Mouse (Mus musculus) lung, embryonic 15.5 days (tissue): ENCODE measurements around the gene Filip1. TPM values are rescaled to one million over a fixed set of nuclear protein-coding genes. Genes with fewer than 3 reads are reported as not detected.
A peak's percentile ranks its signal among the peaks of the same experiment; 100 is the strongest.
"Not testable (repeated sequence)": the region's sequence is repeated elsewhere in the genome, so short reads cannot be mapped to it uniquely, and the experiment has no call there.

Source experiments
- ATAC-seq: fragments of 200-750 bp; cut with Nextera tagmentation; 2 replicates; pipeline ENCODE4 v1.8.0; 2017; ENCODE audit warnings: moderate number of reproducible peaks, borderline replicate concordance; ENCODE audit not compliant: low FRiP score, low TSS enrichment; ENCODE audit errors: extremely low read depth
- H3K27ac ChIP-seq: fragments of 300-500 bp; sonication (generic); 2 replicates; pipeline ENCODE4 v1.5.1; 2015; ENCODE audit warnings: moderate library complexity, mild to moderate bottlenecking, inconsistent platforms
- H3K27me3 ChIP-seq: fragments of 300-500 bp; sonication (generic); 2 replicates; pipeline ENCODE4 v1.6.1; 2015; ENCODE audit warnings: inconsistent platforms
- H3K36me3 ChIP-seq: fragments of 300-500 bp; sonication (generic); 2 replicates; pipeline ENCODE4 v1.6.1; 2015; ENCODE audit warnings: inconsistent platforms
- H3K4me1 ChIP-seq: fragments of 300-500 bp; sonication (generic); 2 replicates; pipeline ENCODE4 v1.6.1; 2015; ENCODE audit warnings: inconsistent platforms
- H3K4me2 ChIP-seq: fragments of 300-500 bp; sonication (generic); 2 replicates; pipeline ENCODE4 v1.6.1; 2015; ENCODE audit warnings: inconsistent platforms, mild to moderate bottlenecking, moderate library complexity
- H3K4me3 ChIP-seq: fragments of 300-500 bp; sonication (generic); 2 replicates; pipeline ENCODE4 v1.5.1; 2015; ENCODE audit warnings: mild to moderate bottlenecking, inconsistent platforms
- H3K9ac ChIP-seq: fragments of 300-500 bp; sonication (generic); 2 replicates; pipeline ENCODE4 v1.6.1; 2015; ENCODE audit warnings: inconsistent platforms
- H3K9me3 ChIP-seq: fragments of 300-500 bp; sonication (generic); 2 replicates; pipeline ENCODE4 v1.6.1; 2016; ENCODE audit warnings: inconsistent platforms
- WGBS: fragments of 180-500 bp; shearing (Covaris S2); methylation state at CpG from one replicate; pipeline ENCODE4 v1.1.7; 2015; 5-methylcytosine and 5-hydroxymethylcytosine counted together
- polyA plus RNA-seq: library from polyadenylated mRNA; unstranded; fragments of >200 nt; fragmentation: Nextera tagmentation; extraction: Ambion mirVana; gene quantifications from 2 replicates; pipeline ENCODE4 v1.2.1, GENCODE M21; 2015

The Filip1 gene
- 13.3 and 14.5 TPM in 2 replicates for polyA plus RNA-seq

DNA sequence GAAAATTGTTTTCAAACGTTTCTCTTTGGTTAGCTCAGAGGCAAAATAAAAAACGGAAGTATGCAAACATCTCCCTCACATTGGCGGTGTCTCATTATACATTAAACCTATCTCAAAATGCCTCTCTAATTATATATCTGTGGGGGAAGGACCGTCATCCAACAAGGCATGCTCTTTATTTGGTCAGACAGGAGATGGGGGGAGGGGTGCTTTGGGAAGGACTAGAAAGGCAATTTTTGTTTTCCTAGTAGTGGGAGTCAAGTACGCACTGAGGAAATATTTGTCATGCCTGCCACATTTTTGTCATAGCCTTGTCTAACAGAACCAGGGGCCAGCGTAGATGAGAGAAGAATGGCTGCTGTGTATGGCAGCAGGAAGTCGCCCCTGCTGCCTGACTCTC, at the start of gene Filip1:
Gene Filip1, minus strand, starts transcription at position 101 of the 400 bp plus-strand sequence.
- WGBS = 36% methylated on average over 7 of the region's 7 CpGs
- Histone ChIP-seq H3K4me2 (no peak within 1 kb of the TSS), H3K4me1 (0 out of 2 replicates have a peak, but pooled peaks cover 3% of the 10 kb centered on the region), H3K36me3 (no peaks in the 10 kb centered on the region), H3K27ac (no peak within 1 kb of the TSS), H3K27me3 (no peaks in the 10 kb centered on the region), H3K9me3 (no peaks in the 10 kb centered on the region), H3K9ac (no peak within 1 kb of the TSS), H3K4me3 (no peak within 1 kb of the TSS)
- no peak for ATAC-seq

DNA sequence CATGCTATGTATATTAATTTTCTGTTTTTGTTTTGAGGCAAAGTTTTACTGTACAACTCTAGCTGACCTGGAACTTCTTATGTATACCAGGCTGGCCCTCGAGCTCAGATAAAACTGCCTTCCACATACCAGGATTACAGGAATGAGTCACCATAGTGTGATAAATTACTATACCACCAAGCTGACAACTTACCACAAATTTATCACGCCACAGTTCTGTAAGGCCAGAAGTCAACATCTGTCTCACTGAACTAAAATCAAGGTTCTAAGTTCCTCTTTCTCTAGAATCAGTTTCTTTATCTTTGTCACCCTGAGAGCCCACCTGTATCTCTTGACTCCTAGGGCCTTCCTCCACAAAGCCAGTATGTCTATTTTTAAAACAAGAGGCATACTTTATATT, 45.0 kb upstream of the Filip1 start:
- H3K4me3 ChIP-seq = no peak overlapping the region
- H3K36me3 ChIP-seq = no peaks in the 10 kb centered on the region
- H3K27me3 ChIP-seq = no peaks in the 10 kb centered on the region
- 42% methylated on average over 2 of the region's 2 CpGs for WGBS
- no peak overlapping the region for H3K4me2 ChIP-seq
- no peak for ATAC-seq
- no peak overlapping the region for H3K9ac ChIP-seq
- no peak overlapping the region for H3K27ac ChIP-seq
- H3K4me1 ChIP-seq = no peaks in the 10 kb centered on the region
- no peaks in the 10 kb centered on the region for H3K9me3 ChIP-seq

- H3K9ac ChIP-seq = no peak overlapping the region
- no peak for ATAC-seq
- 77% methylated on average over 5 of the region's 5 CpGs for WGBS
Observed at GRCm38 (mm10) chr9:80052951-80053350, 40.3 kb upstream of the Filip1 start.

GRCm38 (mm10) chr9:80049271-80049670, 36.6 kb upstream of the Filip1 start:
- not testable (repeated sequence) for H3K4me1 ChIP-seq, H3K27ac ChIP-seq, ATAC-seq, H3K4me3 ChIP-seq, H3K9me3 ChIP-seq, H3K9ac ChIP-seq, H3K4me2 ChIP-seq, H3K36me3 ChIP-seq, H3K27me3 ChIP-seq
- WGBS = 46% methylated on average over 5 of the region's 5 CpGs

More at GRCm38 (mm10) chr9:80052951-80053350, 40.3 kb upstream of the Filip1 start:
- Histone ChIP-seq H3K4me2 (no peak overlapping the region), H3K27ac (no peak overlapping the region), H3K4me1 (no peaks in the 10 kb centered on the region), H3K9me3 (no peaks in the 10 kb centered on the region), H3K27me3 (no peaks in the 10 kb centered on the region), H3K4me3 (no peak overlapping the region), H3K36me3 (no peaks in the 10 kb centered on the region)

DNA sequence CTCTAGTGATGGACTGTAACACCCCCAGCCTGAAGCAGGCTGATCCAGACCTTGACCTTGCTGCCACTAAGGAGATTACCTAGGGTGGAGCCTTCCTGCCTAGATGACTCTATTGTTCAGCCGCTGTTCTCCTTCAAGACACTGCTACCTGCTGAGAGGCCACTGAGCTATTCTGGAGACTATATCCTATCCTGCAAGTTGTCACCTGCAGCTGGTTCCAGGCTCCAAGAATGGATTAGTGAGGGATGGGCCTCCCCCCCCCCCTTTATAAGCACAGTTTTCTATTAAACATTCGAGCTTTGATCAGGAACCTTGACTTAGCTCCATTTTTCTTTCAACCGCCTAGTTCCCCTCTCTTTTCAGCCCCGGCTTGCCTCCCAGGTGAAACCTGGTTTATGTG, 31.6 kb upstream of the Filip1 start:
- not testable (repeated sequence) for H3K36me3 ChIP-seq, H3K9ac ChIP-seq, H3K27me3 ChIP-seq, H3K4me2 ChIP-seq, H3K27ac ChIP-seq, H3K9me3 ChIP-seq, H3K4me1 ChIP-seq, ATAC-seq, H3K4me3 ChIP-seq
- 81% methylated on average over 4 of the region's 4 CpGs for WGBS

DNA sequence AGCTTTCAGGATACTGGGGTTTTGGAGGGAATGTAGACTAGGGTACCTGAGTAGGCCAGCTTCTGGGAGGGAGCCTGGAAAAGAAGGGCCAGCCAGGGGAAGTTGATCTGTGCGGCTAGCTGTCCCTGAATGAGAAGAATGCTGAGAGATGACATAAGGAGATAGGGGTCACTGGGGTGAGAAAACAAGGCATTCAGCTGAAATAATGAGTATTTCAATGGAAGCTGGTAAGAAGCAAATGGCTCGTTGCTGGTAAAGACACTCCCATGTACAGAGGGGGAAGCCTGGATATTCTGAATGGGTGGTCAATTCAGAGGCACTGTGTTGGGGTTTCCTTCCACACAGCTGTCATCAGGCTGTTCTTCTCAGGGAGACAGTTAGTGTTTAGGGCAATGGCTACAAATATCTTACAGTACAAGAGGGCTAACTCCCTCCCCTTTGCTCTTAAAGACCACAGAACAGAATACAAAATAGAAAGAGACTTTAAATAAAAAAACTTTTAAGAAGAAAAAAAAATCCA, 26.7 kb upstream of the Filip1 start:
- Histone ChIP-seq H3K27ac (0 out of 2 replicates have a peak overlapping the region, but pooled peaks have one; percentile 25), H3K36me3 (no peaks in the 10 kb centered on the region), H3K9ac (no peak overlapping the region), H3K9me3 (no peaks in the 10 kb centered on the region), H3K4me3 (no peak overlapping the region), H3K4me2 (no peak overlapping the region), H3K27me3 (no peaks in the 10 kb centered on the region), H3K4me1 (peaks cover 13% of the 10 kb centered on the region)
- WGBS = 14% methylated on average over 2 of the region's 2 CpGs
- ATAC-seq = peak; percentile 69; the same call in 1 of the 2 replicates

GRCm38 (mm10) chr9:80037997-80038383, 25.3 kb upstream of the Filip1 start:
- Histone ChIP-seq H3K9me3 (no peaks in the 10 kb centered on the region), H3K9ac (no peak overlapping the region), H3K4me3 (no peak overlapping the region), H3K27me3 (no peaks in the 10 kb centered on the region), H3K4me2 (no peak overlapping the region), H3K4me1 (peaks cover 13% of the 10 kb centered on the region), H3K27ac (peak overlapping the region; percentile 60), H3K36me3 (no peaks in the 10 kb centered on the region)
- 0 out of 2 replicates have a peak, but pooled peaks have one; percentile 47 for ATAC-seq

GRCm38 (mm10) chr9:80037262-80037996, 24.8 kb upstream of the Filip1 start:
- Histone ChIP-seq H3K9me3 (no peaks in the 10 kb centered on the region), H3K27ac (peak overlapping the region; percentile 60), H3K27me3 (no peaks in the 10 kb centered on the region), H3K4me2 (no peak overlapping the region), H3K4me1 (peaks cover 13% of the 10 kb centered on the region), H3K36me3 (no peaks in the 10 kb centered on the region), H3K4me3 (no peak overlapping the region), H3K9ac (no peak overlapping the region)
- 44% methylated on average over 13 of the region's 13 CpGs for WGBS
- ATAC-seq = peak; percentile 75; the same call in 1 of the 2 replicates

GRCm38 (mm10) chr9:80026581-80027021, 13.9 kb upstream of the Filip1 start:
- Histone ChIP-seq H3K9me3 (no peaks in the 10 kb centered on the region), H3K27me3 (no peaks in the 10 kb centered on the region), H3K9ac (no peak overlapping the region), H3K4me2 (no peak overlapping the region), H3K4me1 (peaks cover 17% of the 10 kb centered on the region), H3K36me3 (no peaks in the 10 kb centered on the region), H3K4me3 (no peak overlapping the region), H3K27ac (no peak overlapping the region)
- no peak for ATAC-seq
- 52% methylated on average over 6 of the region's 6 CpGs for WGBS

DNA sequence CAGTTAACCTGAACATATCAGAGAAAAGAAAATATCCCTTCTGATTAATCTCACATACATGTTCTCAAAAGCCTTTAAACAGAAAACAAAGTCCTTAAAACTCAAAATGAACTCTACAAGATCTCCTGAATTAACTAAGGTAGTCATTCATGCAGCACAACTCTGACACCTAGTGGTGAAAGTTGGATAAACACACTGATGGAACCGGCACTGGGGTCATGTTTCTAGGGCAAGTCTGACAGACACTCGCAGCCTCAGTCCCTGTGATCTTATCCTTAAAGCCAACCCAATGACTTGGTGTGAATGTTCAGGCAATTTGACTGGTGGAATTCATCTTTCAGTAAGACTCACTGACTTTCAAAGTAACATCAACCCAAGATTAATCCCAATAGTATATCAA, 13.4 kb upstream of the Filip1 start:
- Histone ChIP-seq H3K27ac (no peak overlapping the region), H3K4me3 (no peak overlapping the region), H3K36me3 (no peaks in the 10 kb centered on the region), H3K4me1 (peaks cover 17% of the 10 kb centered on the region), H3K4me2 (no peak overlapping the region), H3K9ac (no peak overlapping the region), H3K27me3 (no peaks in the 10 kb centered on the region), H3K9me3 (no peaks in the 10 kb centered on the region)
- WGBS = 2% methylated on average over 2 of the region's 2 CpGs
- 0 out of 2 replicates have a peak, but pooled peaks have one; percentile 29 for ATAC-seq

DNA sequence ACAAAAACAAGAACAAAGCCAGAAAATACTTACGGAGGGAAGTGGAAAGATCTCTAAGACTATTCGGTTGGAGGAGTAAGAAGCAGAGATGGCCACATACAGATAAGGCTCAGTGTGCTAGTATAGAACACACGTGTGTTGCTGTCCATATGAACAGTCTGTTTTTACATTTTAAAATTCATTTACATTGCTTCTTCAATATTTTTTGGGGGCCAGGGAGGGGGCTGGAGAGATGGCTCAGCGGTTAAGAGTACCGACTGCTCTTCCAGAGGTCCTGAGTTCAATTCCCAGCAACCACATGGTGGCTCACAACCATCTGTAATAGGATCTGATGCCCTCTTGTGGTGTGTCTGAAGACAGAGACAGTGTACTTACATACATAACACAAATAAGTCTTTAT, 12.7 kb upstream of the Filip1 start:
- not testable (repeated sequence) for H3K4me2 ChIP-seq, H3K27me3 ChIP-seq, H3K9me3 ChIP-seq, H3K36me3 ChIP-seq, H3K27ac ChIP-seq, ATAC-seq, H3K9ac ChIP-seq, H3K4me3 ChIP-seq
- peaks cover 17% of the 10 kb centered on the region for H3K4me1 ChIP-seq
- 72% methylated on average over 5 of the region's 5 CpGs for WGBS

DNA sequence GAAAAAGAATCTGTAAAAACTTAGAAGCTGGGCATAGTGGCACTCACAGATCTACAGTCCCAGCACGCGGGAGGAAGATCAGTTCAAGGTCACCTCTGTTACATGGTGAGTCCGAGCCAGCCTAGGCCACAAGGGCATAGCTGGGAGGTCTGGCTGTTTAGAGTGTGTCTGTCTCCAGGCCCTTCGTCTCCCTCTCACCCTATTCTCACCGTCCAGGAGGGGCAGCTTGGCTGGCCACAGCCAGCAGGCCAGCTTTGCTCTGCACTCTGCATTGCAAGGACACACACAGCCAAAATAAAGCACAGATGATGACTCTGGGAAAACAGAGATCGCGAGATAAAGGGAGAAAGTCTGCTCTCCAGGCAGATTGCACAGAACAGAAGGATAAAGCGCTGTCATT, 10.2 kb upstream of the Filip1 start:
- no peak overlapping the region for H3K4me3 ChIP-seq
- ATAC-seq = peak; percentile 93
- WGBS = 37% methylated on average over 8 of the region's 8 CpGs
- peaks cover 17% of the 10 kb centered on the region for H3K4me1 ChIP-seq
- H3K36me3 ChIP-seq = no peaks in the 10 kb centered on the region
- H3K9ac ChIP-seq = no peak overlapping the region
- no peaks in the 10 kb centered on the region for H3K9me3 ChIP-seq
- H3K4me2 ChIP-seq = no peak overlapping the region
- no peaks in the 10 kb centered on the region for H3K27me3 ChIP-seq
- peak overlapping the region; percentile 52 for H3K27ac ChIP-seq
